Mouse (Mus musculus): Measurements from ENCODE around the gene Pigk.

DNA sequence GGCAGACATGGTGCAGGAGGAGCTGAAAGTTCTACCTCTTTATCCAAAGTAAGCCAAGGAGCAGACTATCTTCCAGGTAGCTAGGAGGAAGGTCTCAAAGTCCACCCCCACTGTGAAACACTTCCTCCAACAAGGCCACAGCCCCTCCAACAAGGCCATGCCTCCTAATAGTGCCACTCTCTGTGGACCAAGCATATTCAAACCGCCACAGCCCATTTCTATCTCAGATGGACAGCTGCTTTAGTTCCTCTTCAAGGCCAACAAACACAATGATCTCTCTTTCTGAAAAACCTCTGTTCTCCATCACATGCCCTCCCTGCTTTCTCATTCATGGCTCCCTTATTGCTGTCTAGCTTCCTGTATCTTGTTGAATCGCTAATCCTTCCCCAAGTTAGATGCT, 218.6 kb downstream of the Pigk start:
- TF ChIP-seq CTCF (IDR thresholded peaks at IDR 0.05; ENCODE audit: borderline replicate concordance, insufficient read depth, low read length) (no peak), POLR2A (IDR thresholded peaks at IDR 0.05; ENCODE audit: low read depth, low read length) (no peak)
